Mouse (Mus musculus) liver, embryonic 14.5 days (tissue): ENCODE measurements at regions not wholly inside any gene's neighbourhood (a gene's known extent, or its start where the extent isn't known, plus 50 kb on each side); places are given as distances from the start of the nearest gene placed in this dataset. TPM values are rescaled to one million over a fixed set of nuclear protein-coding genes. Genes with fewer than 3 reads are reported as not detected.

Experiments
- ATAC-seq: fragments of 200-750 bp; cut with Nextera tagmentation; 2 replicates; pipeline ENCODE4 v1.8.0; 2017; ENCODE audit warnings: moderate number of reproducible peaks, mild to moderate bottlenecking, moderate library complexity; ENCODE audit not compliant: insufficient read depth
- DNase-seq, 3 experiments: peaks; one replicate each; pipeline ENCODE4 v3.0.0-alpha.2; 2012 to 2013; ENCODE audit warnings: low read depth in 3 of 3, low spot score in 3 of 3
- H3K27ac ChIP-seq: fragments of 300-500 bp; sonication (generic); 2 replicates; pipeline ENCODE4 v1.5.1; 2014; ENCODE audit warnings: moderate library complexity, mild to moderate bottlenecking, control low read depth, inconsistent platforms
- H3K27me3 ChIP-seq: fragments of 300-500 bp; sonication (generic); 2 replicates; pipeline ENCODE4 v1.6.1; 2014; ENCODE audit warnings: mild to moderate bottlenecking, low read length, moderate library complexity; ENCODE audit not compliant: control insufficient read depth, insufficient read depth
- H3K36me3 ChIP-seq: fragments of 300-500 bp; sonication (generic); replicated peaks from 2 replicates; pipeline ENCODE4 v1.6.1; 2014; ENCODE audit warnings: low read depth; ENCODE audit not compliant: control insufficient read depth, insufficient read depth
- H3K4me1 ChIP-seq, 2 experiments: fragments of 200-500 bp in 1 of 2; fragments of 300-500 bp in 1 of 2; sonication (generic) in 1 of 2; replicated peaks; 2 replicates each; pipeline ENCODE4 v1.6.1; 2012 to 2014; ENCODE audit warnings: antibody characterized with exemption in 1 of 2, inconsistent platforms in 1 of 2, low read length in 1 of 2; ENCODE audit not compliant: control insufficient read depth in 2 of 2, insufficient read depth in 2 of 2
- H3K4me2 ChIP-seq: fragments of 300-500 bp; sonication (generic); 2 replicates; pipeline ENCODE4 v1.6.1; 2014; ENCODE audit warnings: low read depth, mild to moderate bottlenecking, control low read depth, moderate library complexity
- H3K4me3 ChIP-seq, 2 experiments: fragments of 200-500 bp in 1 of 2; fragments of 300-500 bp in 1 of 2; sonication (generic) in 1 of 2; 2 replicates each; pipeline ENCODE4 v1.5.1; 2012 to 2014; ENCODE audit warnings: low read depth in 2 of 2, low read length in 2 of 2, mild to moderate bottlenecking in 2 of 2, control low read depth in 1 of 2, inconsistent platforms in 1 of 2, moderate library complexity in 1 of 2; ENCODE audit not compliant: insufficient read depth in 1 of 2
- H3K9ac ChIP-seq: fragments of 300-500 bp; sonication (generic); replicated peaks from 2 replicates; pipeline ENCODE4 v1.6.1; 2014; ENCODE audit warnings: mild to moderate bottlenecking, control low read depth, moderate library complexity
- H3K9me3 ChIP-seq: fragments of 300-500 bp; sonication (generic); 2 replicates; pipeline ENCODE4 v1.6.1; 2016; ENCODE audit warnings: low read length, mixed read lengths; ENCODE audit not compliant: control insufficient read depth
- CTCF ChIP-seq: IDR thresholded peaks from 2 replicates; pipeline ENCODE4 v1.5.1; 2016; ENCODE audit warnings: antibody characterized with exemption, low read depth, control low read depth
- EP300 ChIP-seq: IDR thresholded peaks from 2 replicates; pipeline ENCODE4 v1.6.1; 2016; ENCODE audit warnings: antibody characterized with exemption, low read depth
- WGBS: fragments of 180-500 bp; shearing (Covaris S2); extraction: QIAGEN DNeasy Blood & Tissue Kit; methylation state at CpG from one replicate; pipeline ENCODE4 v1.1.7; 2014; ENCODE audit not compliant: insufficient replicate concordance; 5-methylcytosine and 5-hydroxymethylcytosine counted together
- microRNA-seq: library from miRNA; unstranded; fragments of <30 nt; microRNA quantifications from one replicate; pipeline ENCODE4, GENCODE M21; 2016

GRCm38 (mm10) chr5:118501624-118502023 is 58.9 kb upstream of the Med13l start:
- H3K27ac ChIP-seq, result no peak overlapping the region

GRCm38 (mm10) chr5:118502991-118503390 is 57.5 kb upstream of the Med13l start:
- Histone ChIP-seq H3K36me3 (no peaks in the 10 kb centered on the region), H3K4me1 (peaks cover 18 to 30% of the 10 kb centered on the region in 2 experiments), H3K9ac (no peak overlapping the region), H3K27ac (no peak overlapping the region), H3K4me2 (no peak overlapping the region), H3K9me3 (no peaks in the 10 kb centered on the region; the same call in 1 of the 2 replicates), H3K27me3 (no peaks in the 10 kb centered on the region), H3K4me3 (no peak overlapping the region)
- DNase-seq (no peak), ATAC-seq (no peak)
- no peak for TF ChIP-seq EP300
- TF ChIP-seq CTCF, result no peak
- WGBS, result 73% methylated on average over 15 of the region's 15 CpGs

More at GRCm38 (mm10) chr5:118501624-118502023, 58.9 kb upstream of the Med13l start:
- Histone ChIP-seq H3K36me3 (no peaks in the 10 kb centered on the region), H3K4me2 (no peak overlapping the region), H3K9me3 (no peaks in the 10 kb centered on the region; the same call in 1 of the 2 replicates), H3K4me3 (no peak overlapping the region), H3K27me3 (no peaks in the 10 kb centered on the region), H3K4me1 (peaks cover 18 to 30% of the 10 kb centered on the region in 2 experiments), H3K9ac (no peak overlapping the region)
- TF ChIP-seq EP300 (no peak), CTCF (no peak)
- DNase-seq (no peak), ATAC-seq (no peak)
- WGBS, result 81% methylated on average over 5 of the region's 5 CpGs

GRCm38 (mm10) chr5:118504170-118504569 is 56.3 kb upstream of the Med13l start:
- peak overlapping the region; percentile 43 for H3K27ac ChIP-seq
- no peak for ATAC-seq

GRCm38 (mm10) chr5:118504926-118505325 is 55.6 kb upstream of the Med13l start:
- TF ChIP-seq EP300 (peak; percentile 81), CTCF (no peak)
- Histone ChIP-seq H3K36me3 (no peaks in the 10 kb centered on the region), H3K4me1 (peaks cover 20 to 26% of the 10 kb centered on the region in 2 experiments), H3K9ac (no peak overlapping the region), H3K9me3 (no peaks in the 10 kb centered on the region; the same call in 1 of the 2 replicates), H3K4me3 (no peak overlapping the region), H3K4me2 (peak overlapping the region; percentile 14), H3K27me3 (no peaks in the 10 kb centered on the region; the same call in 1 of the 2 replicates), H3K27ac (peak overlapping the region; percentile 43)
- DNase-seq, result peak in 2 of 3 experiments; percentile 63 to 66
- ATAC-seq, result peak; percentile 94
- WGBS, result 32% methylated on average over 7 of the region's 7 CpGs

More at GRCm38 (mm10) chr5:118504170-118504569, 56.3 kb upstream of the Med13l start:
- TF ChIP-seq EP300, result no peak
- TF ChIP-seq CTCF, result no peak
- no peak overlapping the region for H3K4me3 ChIP-seq
- 83% methylated on average over 10 of the region's 10 CpGs for WGBS
- no peak overlapping the region for H3K4me2 ChIP-seq
- no peak for DNase-seq
- no peaks in the 10 kb centered on the region for H3K36me3 ChIP-seq
- H3K9ac ChIP-seq, result no peak overlapping the region
- no peaks in the 10 kb centered on the region; the same call in 1 of the 2 replicates for H3K9me3 ChIP-seq
- peaks cover 18 to 30% of the 10 kb centered on the region in 2 experiments for H3K4me1 ChIP-seq
- H3K27me3 ChIP-seq, result no peaks in the 10 kb centered on the region

DNA sequence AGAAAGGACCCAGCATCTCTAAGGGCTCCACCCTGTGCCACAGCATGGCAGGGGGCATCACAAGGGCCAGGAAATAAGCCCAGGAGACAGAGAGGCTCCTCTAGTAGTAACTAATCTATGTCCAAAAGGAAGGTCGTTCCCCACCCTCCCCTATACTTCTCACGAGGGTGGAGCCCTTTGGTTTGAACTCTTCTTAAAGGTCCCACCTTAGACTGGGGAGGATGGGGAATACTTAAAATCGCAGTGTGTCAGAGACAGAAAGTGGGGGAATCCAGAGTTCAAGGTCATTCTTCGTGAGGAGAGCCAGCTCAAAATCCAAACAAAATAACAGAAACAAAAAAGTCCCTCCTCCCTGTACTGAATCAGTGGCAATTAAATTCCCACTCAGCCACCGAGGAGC is 50.6 kb upstream of the Med13l start:
- Histone ChIP-seq H3K9me3 (no peaks in the 10 kb centered on the region), H3K27me3 (peaks cover 20% of the 10 kb centered on the region), H3K9ac (no peak overlapping the region), H3K4me3 (no peak overlapping the region), H3K36me3 (no peaks in the 10 kb centered on the region), H3K4me1 (peaks cover 20 to 21% of the 10 kb centered on the region in 2 experiments), H3K27ac (no peak overlapping the region), H3K4me2 (no peak overlapping the region)
- TF ChIP-seq EP300 (no peak), CTCF (no peak)
- 44% methylated on average over 5 of the region's 5 CpGs for WGBS
- no peak for ATAC-seq
- no peak for DNase-seq

Small RNAs in the stretch of these regions (microRNA-seq; reads per million reads assigned to microRNA genes)
- not detected for gene Gm26455
